Mouse (Mus musculus) colon, adult 2 months (tissue): Measurements from ENCODE around the gene Srd5a1. TPM values are rescaled to one million over a fixed set of nuclear protein-coding genes. Genes with fewer than 3 reads are reported as not detected.

Experiments
- polyA plus RNA-seq: library from polyadenylated mRNA; depleted of rRNA; stranded (reverse); fragments of >200 nt; gene quantifications from 2 replicates; pipeline ENCODE4 v1.2.3, GENCODE M21; 2012; rRNA removed

Gene Srd5a1
- polyA plus RNA-seq, result 10.2 and 16.0 TPM in 2 replicates

DNA sequence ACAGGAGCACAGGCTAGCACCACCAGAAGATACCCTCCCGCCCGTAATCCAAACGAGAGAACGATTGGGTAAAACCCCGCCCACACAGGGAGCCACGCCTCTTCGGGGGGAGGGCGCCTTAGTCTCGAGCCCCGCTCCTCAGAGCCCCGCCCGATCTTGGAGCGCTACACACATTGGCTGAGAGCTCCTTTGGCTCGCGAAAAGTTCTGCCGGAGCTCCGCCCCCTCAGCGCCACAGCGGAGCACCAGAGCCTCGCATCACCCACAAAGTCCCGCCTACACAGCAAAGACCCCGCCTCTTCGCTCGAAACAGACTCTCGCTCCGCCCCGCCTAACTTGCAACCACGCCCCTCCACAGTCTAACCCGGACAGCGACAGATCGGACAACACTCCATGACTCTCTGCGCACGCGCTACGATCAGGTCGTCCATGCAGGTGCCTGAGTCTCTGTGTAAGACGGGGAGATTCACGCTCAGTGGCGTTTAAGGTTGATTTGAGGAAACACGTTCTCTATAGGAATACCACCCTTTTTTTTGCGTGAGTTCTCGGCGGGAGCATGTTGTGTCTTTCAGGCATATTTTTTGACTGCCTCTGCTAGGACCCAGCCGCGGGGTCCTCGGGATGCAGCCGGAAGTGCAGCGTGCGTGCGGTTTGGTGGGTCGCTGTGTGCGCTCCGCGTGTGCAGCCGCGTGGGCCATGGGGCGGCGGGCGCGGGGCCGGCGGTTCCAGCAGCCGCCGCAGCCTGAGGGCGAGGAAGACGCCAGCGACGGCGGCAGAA, at the start of gene Srd5a1:
Gene Srd5a1 (minus strand): TSS at position 45 of the 777 bp plus-strand sequence.

DNA sequence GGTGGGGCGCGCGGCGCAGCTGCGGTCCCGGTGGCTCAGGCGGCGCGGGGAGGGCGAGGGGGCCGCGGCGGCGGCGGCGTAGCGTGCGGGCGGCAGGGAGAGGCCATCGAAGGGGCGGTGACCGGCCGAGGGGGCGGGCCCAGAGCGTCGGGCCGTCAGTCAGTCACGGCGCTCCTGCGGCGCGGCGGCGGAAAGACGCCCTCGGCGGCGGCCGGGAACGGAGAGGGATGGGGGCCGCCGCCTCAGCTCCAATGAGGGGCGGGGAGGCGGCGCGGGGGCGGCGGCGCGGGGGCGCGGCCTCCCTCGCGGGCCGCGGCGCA, 76.9 kb downstream of the Srd5a1 start, which contains the start of gene Tent4a:
Gene Tent4a (minus strand): TSS at position 284 of the 320 bp plus-strand sequence.

DNA sequence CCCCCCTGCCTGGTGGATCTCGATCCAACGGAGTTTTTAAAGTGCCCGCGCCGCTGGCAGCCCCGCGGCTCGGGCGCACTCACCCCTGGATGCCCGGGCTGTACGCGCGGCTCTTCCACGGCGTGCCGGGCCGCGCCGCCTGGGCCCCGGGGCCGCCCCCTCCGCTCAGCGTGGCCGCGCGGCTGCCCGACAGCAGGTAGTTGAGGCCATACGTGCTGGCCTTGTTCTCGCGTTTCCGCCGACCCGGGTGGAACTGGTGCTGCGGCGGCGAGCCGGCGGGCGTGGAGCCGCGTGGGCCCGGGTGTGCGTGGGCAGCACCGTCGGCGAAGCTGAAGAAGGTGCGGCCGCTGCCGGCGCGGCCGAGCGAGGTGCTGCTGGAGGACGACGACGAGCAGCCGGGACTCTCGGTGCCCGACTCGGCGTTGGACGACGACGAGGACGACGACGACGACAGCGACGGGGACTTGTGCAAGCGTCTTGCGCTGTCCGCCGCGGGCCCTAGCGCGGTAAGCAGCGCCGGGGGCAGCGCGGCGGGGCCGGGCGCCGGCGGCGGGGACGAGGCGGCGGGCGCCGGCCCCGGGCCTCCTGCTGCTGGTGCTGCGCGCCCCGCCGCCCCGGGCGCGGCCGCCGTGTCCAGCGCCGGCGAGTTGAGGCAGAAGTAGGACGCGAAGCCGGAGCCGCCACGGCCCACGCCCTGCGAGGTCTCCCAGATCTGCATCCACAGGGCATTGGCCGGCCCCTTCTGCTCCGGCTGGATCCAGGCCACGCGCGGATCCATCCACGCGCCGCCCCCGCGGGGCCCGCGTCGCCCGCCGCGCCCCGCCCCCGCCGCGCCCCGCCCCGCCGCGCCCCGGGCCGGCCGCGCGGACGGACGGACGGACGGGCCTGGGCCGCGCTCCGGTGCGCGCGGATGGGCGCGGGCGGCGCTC, 77.6 kb downstream of the Srd5a1 start, which contains the start of gene Nsun2:
Gene Nsun2 (plus strand): TSS at position 342 of the 929 bp plus-strand sequence.

Other genes starting within 250 kb of the Srd5a1 start
- 30.3 and 32.6 TPM in 2 replicates for gene Nsun2, start 77.7 kb downstream of the Srd5a1 start, polyA plus RNA-seq
- gene Tent4a, start 76.8 kb downstream of the Srd5a1 start, polyA plus RNA-seq, result 14.4 and 14.6 TPM in 2 replicates
- 0.23 and 0.41 TPM in 2 replicates for gene Ube2ql1, start 128.4 kb upstream of the Srd5a1 start, polyA plus RNA-seq
- 28.7 and 29.6 TPM in 2 replicates for gene Med10, start 191.0 kb upstream of the Srd5a1 start, polyA plus RNA-seq